Mouse (Mus musculus): ENCODE measurements around the gene Kirrel3. TPM values are rescaled to one million over a fixed set of nuclear protein-coding genes. Genes with fewer than 3 reads are reported as not detected.

Kirrel3 gene
- total and polyA plus RNA-seq, 2 experiments from 2014 or later, result 0.29 to 0.42 TPM

DNA sequence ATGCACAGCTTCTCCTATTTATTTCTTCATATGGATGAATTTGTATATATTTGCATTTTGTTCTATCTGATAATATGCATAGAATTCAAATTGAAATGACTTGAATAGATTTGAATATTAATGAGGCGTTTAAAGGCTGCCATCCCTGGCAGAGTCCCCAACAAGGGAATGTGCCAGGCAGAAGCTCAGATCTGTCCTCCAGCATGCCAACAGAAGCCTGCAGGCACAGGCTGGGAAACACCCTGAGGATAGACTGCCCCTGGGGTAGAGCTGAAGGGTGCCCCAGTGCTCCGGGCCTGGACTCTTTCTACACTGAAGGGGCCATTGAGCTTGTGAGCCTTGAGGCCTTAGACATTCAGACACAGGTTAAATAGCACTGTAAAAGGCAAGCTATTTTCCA, 21.5 kb downstream of the Kirrel3 start:
- Histone ChIP-seq H3K27ac (ENCODE audit: low read depth) (no peak overlapping the region), H3K9me3 (replicated peaks; ENCODE audit: control insufficient read depth, low read length) (0 out of 2 replicates have a peak, but pooled peaks cover 4% of the 10 kb centered on the region), H3K36me3 (replicated peaks; ENCODE audit: control insufficient read depth, insufficient read depth, low read length) (no peaks in the 10 kb centered on the region), H3K4me2 (ENCODE audit: low read depth, low read length) (no peak overlapping the region), H3K9ac (replicated peaks; ENCODE audit: low read depth, low read length) (no peak overlapping the region), H3K27me3 (ENCODE audit: control insufficient read depth, insufficient read depth, low read length) (no peaks in the 10 kb centered on the region), H3K4me1 (ENCODE audit: control insufficient read depth, insufficient read depth) (no peaks in the 10 kb centered on the region), H3K4me3 (ENCODE audit: low read depth, low read length) (no peak overlapping the region)
- 79% methylated on average over 2 of the region's 2 CpGs for WGBS
- DNase-seq (ENCODE audit: low spot score), result no peak
- TF ChIP-seq CTCF (IDR thresholded peaks at IDR 0.05; ENCODE audit: low read depth) (no peak), EP300 (IDR thresholded peaks at IDR 0.05; ENCODE audit: low read depth) (no peak)
- ATAC-seq (ENCODE audit: insufficient read depth, low read depth), result no peak

DNA sequence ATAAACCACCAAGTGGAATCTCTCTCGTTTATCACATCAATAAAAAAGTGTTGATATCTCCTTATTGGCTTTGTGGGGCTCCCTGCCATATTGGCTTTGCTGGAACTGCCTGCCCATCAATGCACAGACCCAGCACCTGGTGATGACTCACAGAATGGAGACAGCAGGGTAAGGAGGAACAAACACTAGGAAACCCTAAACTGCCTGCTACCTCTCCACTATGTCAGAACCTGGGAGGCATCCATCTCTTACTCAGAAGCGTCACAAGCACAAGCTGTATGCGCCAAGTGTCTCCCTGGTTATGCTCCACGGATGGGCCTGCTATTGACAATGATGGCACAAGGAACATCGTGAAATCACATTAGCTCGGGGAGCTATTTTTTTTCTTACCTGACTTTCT, 33.2 kb downstream of the Kirrel3 start:
- no peak overlapping the region for H3K4me2 ChIP-seq (ENCODE audit: low read depth, low read length)
- no peak overlapping the region for H3K27ac ChIP-seq (ENCODE audit: low read depth)
- no peak overlapping the region for H3K4me3 ChIP-seq (ENCODE audit: low read depth, low read length)
- no peaks in the 10 kb centered on the region for H3K36me3 ChIP-seq (replicated peaks; ENCODE audit: control insufficient read depth, insufficient read depth, low read length)
- TF ChIP-seq CTCF (IDR thresholded peaks at IDR 0.05; ENCODE audit: low read depth), result no peak
- no peak for TF ChIP-seq EP300 (IDR thresholded peaks at IDR 0.05; ENCODE audit: low read depth)
- no peaks in the 10 kb centered on the region for H3K27me3 ChIP-seq (ENCODE audit: control insufficient read depth, insufficient read depth, low read length)
- WGBS, result 70% methylated on average over 6 of the region's 6 CpGs
- DNase-seq (ENCODE audit: low spot score) (no peak), ATAC-seq (ENCODE audit: insufficient read depth, low read depth) (no peak)
- H3K4me1 ChIP-seq (ENCODE audit: control insufficient read depth, insufficient read depth), result no peaks in the 10 kb centered on the region
- H3K9ac ChIP-seq (replicated peaks; ENCODE audit: low read depth, low read length), result no peak overlapping the region
- H3K9me3 ChIP-seq (replicated peaks; ENCODE audit: control insufficient read depth, low read length), result no peaks in the 10 kb centered on the region

GRCm38 (mm10) chr9:34520234-34520950, 34.7 kb downstream of the Kirrel3 start:
- H3K4me1 ChIP-seq (ENCODE audit: control insufficient read depth, insufficient read depth), result no peaks in the 10 kb centered on the region
- H3K9me3 ChIP-seq (replicated peaks; ENCODE audit: control insufficient read depth, low read length), result no peaks in the 10 kb centered on the region
- DNase-seq (ENCODE audit: low spot score), result no peak
- H3K9ac ChIP-seq (replicated peaks; ENCODE audit: low read depth, low read length), result no peak overlapping the region
- 77% methylated on average over 20 of the region's 20 CpGs for WGBS
- no peak overlapping the region for H3K4me3 ChIP-seq (ENCODE audit: low read depth, low read length)
- H3K4me2 ChIP-seq (ENCODE audit: low read depth, low read length), result no peak overlapping the region
- H3K27ac ChIP-seq (ENCODE audit: low read depth), result no peak overlapping the region
- H3K27me3 ChIP-seq (ENCODE audit: control insufficient read depth, insufficient read depth, low read length), result no peaks in the 10 kb centered on the region
- ATAC-seq (ENCODE audit: insufficient read depth, low read depth), result no peak
- TF ChIP-seq EP300 (IDR thresholded peaks at IDR 0.05; ENCODE audit: low read depth), result no peak
- no peaks in the 10 kb centered on the region for H3K36me3 ChIP-seq (replicated peaks; ENCODE audit: control insufficient read depth, insufficient read depth, low read length)

DNA sequence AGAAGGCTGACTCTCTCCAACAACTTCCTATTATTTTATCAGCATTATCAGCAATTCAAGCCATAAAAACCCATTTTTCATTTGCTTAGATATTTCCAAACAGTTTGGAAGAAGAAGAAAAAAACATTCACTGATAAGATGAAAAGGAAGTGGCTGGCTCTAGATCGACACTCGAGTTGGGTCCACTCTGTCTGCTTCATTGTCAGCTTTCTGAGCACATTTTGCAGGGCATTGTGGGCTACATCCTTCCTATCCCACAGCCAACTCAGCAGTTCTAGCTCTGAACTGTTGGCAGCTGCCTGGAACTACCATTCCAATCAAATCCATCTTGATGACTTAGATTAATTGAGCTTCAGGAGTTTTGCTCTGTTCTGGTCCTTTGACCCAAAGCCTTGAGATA, 40.0 kb downstream of the Kirrel3 start:
- H3K4me2 ChIP-seq (ENCODE audit: low read depth, low read length), result no peak overlapping the region
- no peaks in the 10 kb centered on the region for H3K36me3 ChIP-seq (replicated peaks; ENCODE audit: control insufficient read depth, insufficient read depth, low read length)
- H3K4me1 ChIP-seq (ENCODE audit: control insufficient read depth, insufficient read depth), result no peaks in the 10 kb centered on the region
- H3K9ac ChIP-seq (replicated peaks; ENCODE audit: low read depth, low read length), result no peak overlapping the region
- no peak overlapping the region for H3K27ac ChIP-seq (ENCODE audit: low read depth)
- H3K9me3 ChIP-seq (replicated peaks; ENCODE audit: control insufficient read depth, low read length), result no peaks in the 10 kb centered on the region
- TF ChIP-seq EP300 (IDR thresholded peaks at IDR 0.05; ENCODE audit: low read depth) (no peak), CTCF (IDR thresholded peaks at IDR 0.05; ENCODE audit: low read depth) (no peak)
- DNase-seq (ENCODE audit: low spot score) (no peak), ATAC-seq (ENCODE audit: insufficient read depth, low read depth) (no peak)
- H3K27me3 ChIP-seq (ENCODE audit: control insufficient read depth, insufficient read depth, low read length), result no peaks in the 10 kb centered on the region
- 32% methylated on average over 2 of the region's 2 CpGs for WGBS
- H3K4me3 ChIP-seq (ENCODE audit: low read depth, low read length), result no peak overlapping the region

DNA sequence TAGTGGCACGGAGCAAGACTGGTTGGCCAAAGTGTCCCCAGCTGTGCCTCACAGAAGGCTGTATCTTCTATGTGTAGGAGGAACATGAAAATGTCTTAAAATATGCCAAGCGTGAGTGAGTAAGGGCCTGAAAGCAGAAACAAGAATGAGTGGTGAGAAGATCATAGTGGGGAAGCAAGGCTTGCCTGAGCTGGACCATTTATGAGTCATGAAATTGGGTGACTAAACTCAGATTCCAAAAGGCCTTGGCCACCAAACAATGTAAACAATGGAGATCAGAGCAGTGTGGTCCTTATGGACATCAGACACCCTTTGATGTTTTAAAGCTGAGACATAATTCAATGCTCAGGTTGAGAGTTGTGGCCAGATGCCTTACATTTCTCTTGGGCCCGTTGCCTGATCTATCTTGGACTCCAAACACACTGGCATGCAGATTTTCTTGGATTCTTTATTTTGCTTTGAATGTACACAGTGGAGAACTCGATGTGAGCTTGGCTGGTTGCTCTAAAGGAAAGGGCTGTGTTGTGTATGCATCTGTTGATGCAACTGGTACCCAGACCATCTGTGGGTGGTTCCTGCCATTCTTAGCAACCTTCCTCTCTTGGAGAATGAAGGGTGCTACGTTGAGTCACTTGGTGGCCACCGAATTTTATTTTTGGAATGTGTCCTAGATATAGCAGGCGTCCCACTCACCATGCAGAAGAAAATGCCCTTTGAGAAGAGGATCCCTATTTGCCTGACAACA, 53.1 kb downstream of the Kirrel3 start:
- WGBS, result 57% methylated on average over 7 of the region's 7 CpGs
- Histone ChIP-seq H3K27me3 (ENCODE audit: control insufficient read depth, insufficient read depth, low read length) (no peaks in the 10 kb centered on the region), H3K4me1 (ENCODE audit: control insufficient read depth, insufficient read depth) (no peaks in the 10 kb centered on the region), H3K4me2 (ENCODE audit: low read depth, low read length) (no peak overlapping the region), H3K9me3 (replicated peaks; ENCODE audit: control insufficient read depth, low read length) (no peaks in the 10 kb centered on the region), H3K4me3 (ENCODE audit: low read depth, low read length) (no peak overlapping the region), H3K9ac (replicated peaks; ENCODE audit: low read depth, low read length) (no peak overlapping the region), H3K27ac (ENCODE audit: low read depth) (no peak overlapping the region), H3K36me3 (replicated peaks; ENCODE audit: control insufficient read depth, insufficient read depth, low read length) (no peaks in the 10 kb centered on the region)
- DNase-seq (ENCODE audit: low spot score), result no peak
- no peak for TF ChIP-seq EP300 (IDR thresholded peaks at IDR 0.05; ENCODE audit: low read depth)
- ATAC-seq (ENCODE audit: insufficient read depth, low read depth), result no peak
